Mouse (Mus musculus) ES-E14 (cell line): Measurements from ENCODE around the gene Krcc1. TPM values are rescaled to one million over a fixed set of nuclear protein-coding genes. Genes with fewer than 3 reads are reported as not detected.

Experiments used
- DNase-seq: peaks from one replicate; pipeline ENCODE4 v3.0.0-alpha.2; 2013; ENCODE audit warnings: low read depth, low spot score
- H3K27ac ChIP-seq: 2 replicates; pipeline ENCODE4 v1.5.1; 2012; ENCODE audit warnings: low read depth, mild to moderate bottlenecking, low read length, moderate library complexity, mixed read lengths; ENCODE audit not compliant: poor library complexity, insufficient read depth, severe bottlenecking
- H3K36me3 ChIP-seq: 2 replicates; pipeline ENCODE4 v1.6.1; 2012; ENCODE audit warnings: mild to moderate bottlenecking, low read length, moderate library complexity, mixed read lengths; ENCODE audit not compliant: control insufficient read depth, poor library complexity, insufficient read depth, severe bottlenecking
- H3K4me1 ChIP-seq, 2 experiments: fragments of 150-350 bp in 1 of 2; sonication (generic) in 1 of 2; 2 replicates each; pipeline ENCODE4 v1.6.1; 2012; ENCODE audit warnings: low read length in 2 of 2, mild to moderate bottlenecking in 1 of 2, mixed read lengths in 1 of 2; ENCODE audit not compliant: control insufficient read depth in 2 of 2, insufficient read depth in 2 of 2, poor library complexity in 1 of 2
- H3K4me3 ChIP-seq, 2 experiments: fragments of 150-350 bp in 1 of 2; sonication (generic) in 1 of 2; 2 replicates each; pipeline ENCODE4 v1.5.1; 2012; ENCODE audit warnings: low read length in 2 of 2, low read depth in 1 of 2, mild to moderate bottlenecking in 1 of 2, mixed read lengths in 1 of 2; ENCODE audit not compliant: insufficient read depth in 1 of 2, poor library complexity in 1 of 2, severe bottlenecking in 1 of 2
- H3K9ac ChIP-seq: 2 replicates; pipeline ENCODE4 v1.6.1; 2012; ENCODE audit warnings: low read depth, mild to moderate bottlenecking, low read length, mixed read lengths; ENCODE audit not compliant: poor library complexity, insufficient read depth, severe bottlenecking
- H3K9me3 ChIP-seq: fragments of 150-350 bp; sonication (generic); 2 replicates; pipeline ENCODE4 v1.6.1; 2012; ENCODE audit warnings: low read depth, mild to moderate bottlenecking, low read length; ENCODE audit not compliant: control insufficient read depth, insufficient read depth
- CHD2 ChIP-seq: IDR thresholded peaks from 2 replicates; pipeline ENCODE4 v1.6.1; 2014; ENCODE audit warnings: mild to moderate bottlenecking, low read depth, low read length, inconsistent platforms
- HCFC1 ChIP-seq: IDR thresholded peaks from 2 replicates; pipeline ENCODE4 v1.6.1; 2012; ENCODE audit warnings: low read length, inconsistent platforms, borderline replicate concordance; ENCODE audit not compliant: insufficient read depth
- MAFK ChIP-seq: IDR thresholded peaks from 2 replicates; pipeline ENCODE4 v1.6.1; 2014; ENCODE audit warnings: mild to moderate bottlenecking, low read depth, low read length, inconsistent platforms; ENCODE audit not compliant: insufficient read depth
- ZC3H11A ChIP-seq: IDR thresholded peaks from 2 replicates; pipeline ENCODE4 v1.6.1; 2012; ENCODE audit warnings: low read depth, mild to moderate bottlenecking, inconsistent platforms, low read length, borderline replicate concordance
- ZNF384 ChIP-seq: IDR thresholded peaks from 2 replicates; pipeline ENCODE4 v1.6.1; 2012; ENCODE audit warnings: low read depth, low read length, inconsistent platforms
- in situ Hi-C, 2 experiments: fragments of 600-800 bp; cut with MboI; formaldehyde crosslinking; loops; one replicate each; pipeline ENCODE4 v1.15.1; 2025; ENCODE audit warnings: low sequenced_read_pairs in 2 of 2, inconsistent platforms in 1 of 2; ENCODE audit not compliant: unreplicated experiment in 2 of 2
- total RNA-seq: library from RNA; depleted of rRNA; stranded (reverse); fragments of 300-350 nt; gene quantifications from 2 replicates; pipeline ENCODE4 v1.2.3, GENCODE M21; 2012

Gene Krcc1
- total RNA-seq, 1 experiment, result 19.2 TPM

DNA sequence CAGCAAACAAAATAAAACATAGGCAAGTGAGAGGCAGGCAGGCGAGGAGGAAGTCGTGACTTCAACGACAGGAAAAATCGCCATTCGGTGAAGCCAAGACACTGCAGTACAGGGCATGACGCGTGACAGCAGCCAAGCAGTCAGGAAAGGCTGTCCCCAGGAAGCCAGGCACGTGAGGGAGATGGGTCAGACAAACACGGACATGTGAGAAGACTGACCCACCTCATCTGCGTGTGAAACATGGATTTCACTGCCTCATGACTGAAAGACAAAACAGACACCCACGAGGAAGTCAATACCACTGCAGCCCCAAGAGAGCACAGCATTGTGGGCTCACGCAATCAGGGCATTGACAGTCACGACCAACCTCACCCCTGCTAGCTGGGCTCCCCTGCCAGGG is 36.4 kb upstream of the Krcc1 start:
- in situ Hi-C loops, result no loop called here
- no peak for DNase-seq

GRCm38 (mm10) chr6:71235944-71236343 is 35.5 kb upstream of the Krcc1 start:
- TF ChIP-seq MAFK (no peak), ZNF384 (peak; percentile 90)
- Histone ChIP-seq H3K36me3 (no peaks in the 10 kb centered on the region), H3K27ac (no peak overlapping the region), H3K9me3 (no peaks in the 10 kb centered on the region), H3K4me1 (peaks cover 0 to 6% of the 10 kb centered on the region in 2 experiments; a peak in 2 of 4 replicates), H3K9ac (no peak overlapping the region), H3K4me3 (no peak overlapping the region)
- in situ Hi-C loops, result no loop called here
- DNase-seq, result no peak

More for the DNA sequence above, 36.4 kb upstream of the Krcc1 start:
- no peak for TF ChIP-seq HCFC1
- no peak for TF ChIP-seq CHD2
- no peak for TF ChIP-seq ZC3H11A
- TF ChIP-seq ZNF384, result no peak
- no peak for TF ChIP-seq MAFK
- Histone ChIP-seq H3K36me3 (no peaks in the 10 kb centered on the region), H3K9ac (peak overlapping the region; percentile 43; the same call in 1 of the 2 replicates), H3K9me3 (no peaks in the 10 kb centered on the region), H3K27ac (no peak overlapping the region), H3K4me3 (no peak overlapping the region), H3K4me1 (peaks cover 0 to 6% of the 10 kb centered on the region in 2 experiments; a peak in 2 of 4 replicates)

DNA sequence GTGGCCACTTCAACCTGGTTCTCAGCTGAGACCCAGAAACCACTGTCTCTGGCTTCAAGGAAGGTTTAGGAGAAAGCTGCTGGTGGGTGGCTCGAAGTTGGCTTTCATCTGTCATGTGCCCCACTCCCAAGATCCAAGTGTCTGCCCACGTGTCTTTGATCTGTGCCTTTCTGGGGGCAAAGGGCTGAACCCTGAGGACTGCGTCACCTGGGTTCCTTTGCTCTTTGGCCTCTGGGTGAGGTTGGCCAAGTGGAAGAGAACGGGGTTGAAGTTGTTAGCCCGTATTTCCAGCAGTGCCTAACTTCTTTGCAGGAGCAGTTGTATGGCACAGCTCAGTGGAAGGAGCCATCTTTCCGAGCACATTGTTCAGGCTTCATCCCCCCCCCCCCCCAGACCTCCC is 35.0 kb upstream of the Krcc1 start:
- in situ Hi-C loops, result no loop called here
- DNase-seq, result no peak
- no peaks in the 10 kb centered on the region for H3K36me3 ChIP-seq
- peaks cover 0 to 6% of the 10 kb centered on the region in 2 experiments; a peak in 2 of 4 replicates for H3K4me1 ChIP-seq
- H3K9me3 ChIP-seq, result no peaks in the 10 kb centered on the region
- TF ChIP-seq CHD2 (no peak), HCFC1 (no peak)
- H3K9ac ChIP-seq, result no peak overlapping the region
- H3K4me3 ChIP-seq, result no peak overlapping the region
- no peak overlapping the region for H3K27ac ChIP-seq

DNA sequence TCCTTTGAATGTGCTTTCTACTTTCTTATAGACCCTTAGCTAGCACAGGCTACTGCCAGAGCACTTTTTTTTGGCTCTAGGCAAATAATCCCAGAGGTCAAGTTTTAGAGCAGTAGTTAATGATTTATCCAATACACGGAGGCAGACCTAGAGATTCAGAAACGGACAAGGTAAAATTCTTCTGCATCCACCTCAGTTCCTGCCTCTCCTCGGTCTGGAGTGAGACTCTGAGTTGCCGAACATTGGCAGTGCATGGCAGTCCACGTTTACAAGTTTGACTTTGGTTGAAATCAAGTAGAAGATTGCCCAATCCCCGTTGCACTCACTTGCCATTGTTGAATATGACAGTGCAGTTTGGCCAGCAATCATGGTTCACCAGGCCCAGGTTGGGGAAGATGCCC is 34.4 kb upstream of the Krcc1 start:
- Histone ChIP-seq H3K9ac (no peak overlapping the region), H3K27ac (no peak overlapping the region), H3K9me3 (no peaks in the 10 kb centered on the region), H3K4me3 (no peak overlapping the region), H3K4me1 (peaks cover 0 to 6% of the 10 kb centered on the region in 2 experiments; a peak in 2 of 4 replicates), H3K36me3 (no peaks in the 10 kb centered on the region)
- TF ChIP-seq ZC3H11A, result no peak
- no peak for TF ChIP-seq HCFC1
- TF ChIP-seq MAFK, result no peak
- TF ChIP-seq ZNF384, result no peak
- TF ChIP-seq CHD2, result no peak
- in situ Hi-C loops, result no loop called here
- no peak for DNase-seq

DNA sequence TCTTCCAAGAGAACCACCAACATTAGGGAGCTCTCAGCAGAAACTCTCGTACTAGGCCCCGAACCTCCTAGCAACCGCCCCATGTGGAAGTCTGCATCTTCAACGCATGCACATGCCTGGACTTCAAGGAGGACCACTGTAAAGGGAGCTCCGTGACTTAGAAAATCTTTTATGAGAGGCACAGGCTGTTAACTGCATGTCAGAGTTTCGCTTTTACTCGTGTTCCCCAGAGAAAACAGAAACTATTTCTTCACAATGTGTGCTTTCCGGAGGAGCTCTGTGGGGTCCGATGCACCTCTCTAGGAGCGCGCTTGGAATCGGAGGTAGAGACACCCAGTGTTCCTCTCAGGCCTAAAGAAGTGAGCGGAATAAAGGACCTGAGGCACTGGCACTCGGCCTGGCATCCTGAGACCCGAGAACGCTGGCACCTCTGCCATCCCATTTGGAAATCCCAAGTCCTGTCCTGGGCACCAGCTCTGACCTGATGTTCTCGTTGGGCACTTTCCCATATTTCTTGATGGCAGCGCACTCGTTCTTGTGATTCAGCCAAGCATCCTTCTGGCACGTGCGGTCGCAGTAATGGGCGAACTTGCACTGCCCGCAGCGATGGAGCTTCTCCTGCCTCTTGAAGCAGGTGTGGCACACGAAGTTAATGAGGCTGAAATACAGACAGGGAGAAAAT is 32.3 kb upstream of the Krcc1 start:
- Histone ChIP-seq H3K4me1 (peaks cover 0 to 6% of the 10 kb centered on the region in 2 experiments; a peak in 2 of 4 replicates), H3K4me3 (peak overlapping the region in 1 of 2 experiments; percentile 10; a peak in 1 of 4 replicates), H3K27ac (no peak overlapping the region), H3K36me3 (no peaks in the 10 kb centered on the region), H3K9me3 (no peaks in the 10 kb centered on the region), H3K9ac (peak overlapping the region; percentile 2; the same call in 1 of the 2 replicates)
- in situ Hi-C loops, result no loop called here
- DNase-seq, result no peak
- TF ChIP-seq MAFK, result no peak
- no peak for TF ChIP-seq HCFC1
- TF ChIP-seq ZNF384, result no peak
- no peak for TF ChIP-seq CHD2
- no peak for TF ChIP-seq ZC3H11A
